ENCODE assay signal across 8 mouse cellular contexts in the genomic region with DNA sequence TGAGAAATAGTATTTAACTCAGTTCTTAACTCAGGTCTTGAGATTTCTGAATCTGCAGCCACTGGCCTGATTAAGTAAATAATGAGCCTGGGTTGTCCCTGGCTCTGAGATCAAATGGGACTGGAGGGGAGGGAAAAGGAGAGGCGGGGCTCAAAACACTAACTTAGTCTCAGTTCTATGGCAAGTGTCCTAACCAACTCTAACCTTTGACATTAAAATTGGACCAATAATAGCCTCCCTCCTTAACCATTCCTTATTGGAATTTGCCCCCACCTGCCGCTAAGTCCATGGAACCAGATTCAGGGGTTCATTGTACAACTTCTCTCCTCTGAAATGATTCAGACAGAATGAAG. TPM values are rescaled to one million over a fixed set of nuclear protein-coding genes. Genes with fewer than 3 reads are reported as not detected.
DNase-seq lines count a peak whose midpoint lies in the region; ATAC-seq and TF ChIP-seq lines count a peak whose summit lies in the region.

TSS of gene Bco2 (minus strand) at position 88 of the 353 bp plus-strand sequence.

- H3K27ac ChIP-seq in spleen, adult 2 months (ENCODE audit: insufficient read depth, low read length) = peak within 1 kb of the TSS; percentile 64
- no peak within 1 kb of the TSS for H3K27ac ChIP-seq in limb, embryonic 14.5 days (replicated peaks; ENCODE audit: low read depth, low read length)

- peak within 1 kb of the TSS; percentile 37; the same call in 1 of the 2 replicates for H3K9ac ChIP-seq in limb, embryonic 14.5 days (ENCODE audit: low read depth, low read length, severe bottlenecking)

- DNase-seq in adrenal gland, postnatal 14 days = peak; percentile 20
- no peak for DNase-seq in adrenal gland, adult 8-10 months
- no peak for DNase-seq in spleen, adult 2 months (ENCODE audit: low read depth in 1 of 2, low spot score in 2 of 2)
- DNase-seq in spleen, postnatal 10 days (ENCODE audit: low spot score in 2 of 2) = no peak
- DNase-seq in limb, embryonic 14.5 days (ENCODE audit: low spot score) = no peak
- no peak for DNase-seq in spleen, postnatal 36 days (ENCODE audit: low spot score in 2 of 2)
- no peak for DNase-seq in spleen, postnatal 4 days (ENCODE audit: low spot score in 2 of 2)
- DNase-seq in frontal cortex, postnatal 36 days (ENCODE audit: low spot score in 2 of 2) = no peak

- no peaks in the 10 kb centered on the region for H3K36me3 ChIP-seq in spleen, adult 2 months (ENCODE audit: control insufficient read depth, insufficient read depth, low read length)
- H3K36me3 ChIP-seq in limb, embryonic 14.5 days (ENCODE audit: control insufficient read depth, insufficient read depth, low read length) = no peaks in the 10 kb centered on the region

- no peak for TF ChIP-seq CTCF in spleen, adult 2 months (IDR thresholded peaks at IDR 0.05; ENCODE audit: extremely low read depth, insufficient read depth, insufficient read length, insufficient replicate concordance)

- H3K9me3 ChIP-seq in limb, embryonic 14.5 days (ENCODE audit: control insufficient read depth, low read length) = no peaks in the 10 kb centered on the region

- 52% methylated on average over 2 of the region's 2 CpGs for WGBS in spleen, adult 2 months
- WGBS in limb, embryonic 14.5 days = 22% methylated on average over 2 of the region's 2 CpGs

- peak within 1 kb of the TSS; percentile 40; the same call in 1 of the 2 replicates for H3K4me3 ChIP-seq in spleen, adult 2 months (ENCODE audit: extremely low read depth, insufficient read depth, insufficient read length)
- no peak within 1 kb of the TSS for H3K4me3 ChIP-seq in limb, embryonic 14.5 days (replicated peaks; ENCODE audit: low read length)

- peak within 1 kb of the TSS; percentile 25 for H3K4me2 ChIP-seq in limb, embryonic 14.5 days (replicated peaks; ENCODE audit: low read depth, low read length, severe bottlenecking)

- peaks cover 11% of the 10 kb centered on the region for H3K4me1 ChIP-seq in spleen, adult 2 months (ENCODE audit: control insufficient read depth, insufficient read depth, insufficient read length)
- no peaks in the 10 kb centered on the region for H3K4me1 ChIP-seq in limb, embryonic 14.5 days (ENCODE audit: control insufficient read depth, insufficient read depth, low read length)

- no peaks in the 10 kb centered on the region for H3K27me3 ChIP-seq in spleen, adult 2 months (ENCODE audit: control insufficient read depth, insufficient read depth, low read length)
- no peaks in the 10 kb centered on the region for H3K27me3 ChIP-seq in limb, embryonic 14.5 days (ENCODE audit: control insufficient read depth, insufficient read depth, low read length)

- TF ChIP-seq POLR2A in spleen, adult 2 months (IDR thresholded peaks at IDR 0.05; ENCODE audit: low read depth, low read length) = no peak
- TF ChIP-seq POLR2A in limb, embryonic 14.5 days (IDR thresholded peaks at IDR 0.05; ENCODE audit: borderline replicate concordance, extremely low read depth, insufficient read depth, insufficient read length) = no peak

- no peak for ATAC-seq in limb, embryonic 14.5 days (ENCODE audit: low FRiP score, low read depth)

RNA-seq across cellular contexts. Expression of gene Bco2, which starts in this region (rescaled TPM):
- 2.1 and 3.7 TPM in 2 replicates for total RNA-seq in adrenal gland, postnatal 14 days (2021)
- 1 to 10 TPM; 4.8 to 7.0 (median 5.6) TPM for total RNA-seq in adrenal gland, adult 8-10 months (2022)
- polyA plus RNA-seq in spleen, adult 2 months (2012; rRNA removed) = 0.54 and 0.62 TPM in 2 replicates
- polyA plus RNA-seq in limb, embryonic 14.5 days (2012; rRNA removed) = 0.09 and 0.26 TPM in 2 replicates
- polyA plus RNA-seq in limb, embryonic 14.5 days (2014; fragmentation: Nextera tagmentation; extraction: Ambion mirVana) = 0.12 and 0.14 TPM in 2 replicates
